ENCODE assay signal across 16 mouse cellular contexts in the genomic region with DNA sequence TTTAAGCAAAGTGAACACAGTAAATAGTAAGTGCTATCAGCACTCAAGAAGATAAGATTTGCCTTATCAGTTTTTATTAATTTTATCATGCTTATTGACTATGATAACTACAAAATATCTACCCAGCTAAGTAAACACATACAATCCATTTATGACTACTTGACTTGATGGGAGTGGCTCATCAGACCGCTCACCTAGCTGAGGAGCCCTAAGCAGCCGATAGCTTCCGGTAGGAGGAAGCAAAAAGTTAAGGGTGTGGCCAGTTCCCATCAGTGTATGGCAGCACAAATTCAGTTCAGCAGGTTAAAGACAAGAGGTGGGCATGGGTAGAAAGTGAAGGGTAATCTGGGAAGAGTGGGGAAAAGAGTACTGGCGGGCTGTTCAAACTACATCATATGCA. TPM values are rescaled to one million over a fixed set of nuclear protein-coding genes. Genes with fewer than 3 reads are reported as not detected.
"Had no signal": no experiment of that assay in that cellular context is flagged by ENCODE, and none has a peak within 500 bp of the region (broad histone marks: within the 10 kb centered on the region; RNA-seq: fewer than 3 reads in every experiment).

No protein-coding gene starts in this region.

- H3K36me3 ChIP-seq: lung, embryonic 15.5 days; midbrain, embryonic 13.5 days; midbrain, embryonic 15.5 days; neural tube, embryonic 12.5 days had no signal

- H3K9me3 ChIP-seq: lung, embryonic 15.5 days; megakaryocyte, embryonic 14.5 days; midbrain, embryonic 13.5 days; midbrain, embryonic 15.5 days; neural tube, embryonic 12.5 days had no signal

- ATAC-seq: lung, postnatal 0 days; midbrain, embryonic 13.5 days; midbrain, embryonic 15.5 days had no signal

- H3K27me3 ChIP-seq: lung, embryonic 15.5 days; megakaryocyte, embryonic 14.5 days; midbrain, embryonic 15.5 days; neural tube, embryonic 12.5 days had no signal

- H3K4me3 ChIP-seq: lung, embryonic 15.5 days; megakaryocyte, embryonic 14.5 days; midbrain, embryonic 13.5 days; midbrain, embryonic 15.5 days; neural tube, embryonic 12.5 days had no signal

- H3K27ac ChIP-seq: lung, embryonic 15.5 days; macrophage; midbrain, embryonic 13.5 days; midbrain, embryonic 15.5 days; neural tube, embryonic 12.5 days had no signal

- DNase-seq: lung, adult 2 months; lung, postnatal 14 days; lung, postnatal 36 days; right cerebral cortex, postnatal 14 days; spleen, adult 18-20 months; thymus, adult 18-20 months; thymus, postnatal 14 days; thymus, postnatal 36 days had no signal

- H3K4me2 ChIP-seq: lung, embryonic 15.5 days; midbrain, embryonic 11.5 days; midbrain, embryonic 13.5 days; midbrain, embryonic 15.5 days; neural tube, embryonic 12.5 days had no signal

- H3K4me1 ChIP-seq: lung, embryonic 15.5 days; megakaryocyte, embryonic 14.5 days; midbrain, embryonic 13.5 days; midbrain, embryonic 15.5 days; neural tube, embryonic 12.5 days had no signal

- H3K9ac ChIP-seq: lung, embryonic 15.5 days; midbrain, embryonic 15.5 days; neural tube, embryonic 12.5 days had no signal

RNA-seq across cellular contexts. Expression of a gene that starts 10.2 kb away (rescaled TPM):
- polyA plus RNA-seq: macrophage had no signal
